Mouse (Mus musculus) lung, adult 2 months (tissue): ENCODE data around the gene Adgrd1.

Experiments used
- CTCF ChIP-seq: fragments of 200-500 bp; IDR thresholded peaks from 2 replicates; pipeline ENCODE4 v1.5.1; 2011; ENCODE audit warnings: mild to moderate bottlenecking, low read length, control low read depth; ENCODE audit not compliant: insufficient read depth
- POLR2A ChIP-seq: fragments of 200-500 bp; IDR thresholded peaks from 2 replicates; pipeline ENCODE4 v1.6.1; 2011; ENCODE audit warnings: low read depth, mild to moderate bottlenecking, control low read depth, low read length, borderline replicate concordance; ENCODE audit errors: extremely low read depth

GRCm38 (mm10) chr5:129052636-129053355 is 43.8 kb upstream of the Adgrd1 start:
- TF ChIP-seq POLR2A (no peak), CTCF (no peak)
